Mouse (Mus musculus) right cerebral cortex, postnatal 4 days (tissue): ENCODE results near the gene Gm49405.
A peak's percentile ranks its signal among the peaks of the same experiment; 100 is the strongest.
"Not testable (repeated sequence)": the region's sequence is repeated elsewhere in the genome, so short reads cannot be mapped to it uniquely, and the experiment has no call there.

Source experiments
- DNase-seq: peaks from one replicate; pipeline ENCODE4 v3.0.0-alpha.2; 2022

The Gm49405 gene

DNA sequence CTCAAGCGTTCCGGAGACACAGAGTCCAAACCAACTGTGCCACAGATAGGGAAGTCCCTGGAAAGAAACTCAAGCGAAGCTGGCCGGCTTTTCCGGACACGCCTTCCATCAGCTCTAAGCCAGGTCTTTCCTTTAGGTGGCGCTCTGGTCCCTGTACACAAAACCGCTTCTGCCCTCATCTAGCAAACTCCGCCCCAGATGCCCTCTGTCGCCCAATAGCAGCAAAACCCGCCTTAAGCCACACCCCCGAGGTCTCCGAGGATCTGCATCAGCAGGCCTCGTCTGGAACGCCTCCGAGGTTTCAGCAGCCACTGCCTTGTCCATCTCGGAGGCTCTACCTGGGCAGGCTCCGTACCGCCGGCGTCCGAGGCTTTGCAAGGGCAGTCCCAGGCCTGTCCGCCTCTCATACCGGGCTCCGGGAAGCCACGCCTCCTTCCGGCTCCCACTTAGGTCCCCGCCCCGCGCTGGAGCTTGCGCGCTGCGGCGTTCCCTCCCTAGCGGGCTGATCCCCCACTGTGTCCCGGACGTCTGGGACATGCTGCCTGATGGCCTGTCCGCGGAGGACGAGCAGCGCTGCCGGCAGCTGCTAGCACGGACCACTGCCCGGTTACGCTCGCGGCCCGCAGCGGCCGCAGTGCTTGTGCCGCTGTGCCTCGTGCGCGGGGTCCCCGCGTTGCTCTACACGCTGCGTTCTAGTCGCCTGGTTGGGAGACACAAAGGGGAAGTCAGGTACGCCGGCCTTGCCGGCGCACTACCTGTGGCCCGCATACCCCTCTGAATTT lies at the start of gene Gm49405, which contains the start of gene Nudt8:
TSS of gene Gm49405 (plus strand) at position 508 of the 782 bp plus-strand sequence.
TSS of gene Nudt8 (plus strand) at position 462 of the 782 bp plus-strand sequence.
- peak; percentile 89 for DNase-seq

DNA sequence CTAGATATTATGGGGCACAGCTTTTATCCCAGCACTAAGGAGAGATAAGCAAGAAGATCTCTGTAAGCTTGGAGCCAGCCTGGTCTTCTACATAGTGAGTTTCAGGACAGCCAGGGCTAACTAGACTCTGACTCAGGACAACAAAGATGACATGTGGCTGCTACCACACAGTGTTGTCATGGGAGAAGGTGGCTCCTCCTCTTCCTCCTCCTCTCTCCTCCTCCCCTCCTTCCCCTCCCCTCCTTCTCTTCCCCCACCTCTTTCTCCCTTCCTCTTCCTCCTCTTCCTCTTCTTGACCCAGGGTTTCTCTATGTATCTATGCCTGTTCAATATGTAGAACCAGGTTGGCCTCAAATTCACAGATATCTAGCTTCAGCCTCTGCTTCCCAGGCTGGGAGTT lies 49.0 kb upstream of the Gm49405 start:
- DNase-seq: no peak

DNA sequence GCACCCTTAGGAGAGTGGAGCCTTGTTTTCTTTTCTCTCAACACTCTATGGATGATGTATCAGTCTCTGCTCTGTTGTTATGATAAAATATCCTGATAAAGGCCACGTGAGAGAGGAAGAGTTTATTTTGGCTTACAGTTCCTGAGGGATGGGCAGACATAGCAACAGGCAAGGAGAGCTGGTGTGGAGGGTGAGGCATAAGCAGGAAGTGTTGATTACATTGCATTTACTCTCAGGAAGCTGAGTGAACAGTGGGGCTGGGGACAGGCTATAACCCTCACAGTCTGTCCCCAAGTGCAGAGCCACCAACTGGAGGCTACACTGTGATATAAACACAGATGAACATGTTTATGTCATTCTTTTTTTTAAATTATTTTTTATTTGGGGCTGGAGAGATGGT lies 48.3 kb upstream of the Gm49405 start:
- DNase-seq: no peak

DNA sequence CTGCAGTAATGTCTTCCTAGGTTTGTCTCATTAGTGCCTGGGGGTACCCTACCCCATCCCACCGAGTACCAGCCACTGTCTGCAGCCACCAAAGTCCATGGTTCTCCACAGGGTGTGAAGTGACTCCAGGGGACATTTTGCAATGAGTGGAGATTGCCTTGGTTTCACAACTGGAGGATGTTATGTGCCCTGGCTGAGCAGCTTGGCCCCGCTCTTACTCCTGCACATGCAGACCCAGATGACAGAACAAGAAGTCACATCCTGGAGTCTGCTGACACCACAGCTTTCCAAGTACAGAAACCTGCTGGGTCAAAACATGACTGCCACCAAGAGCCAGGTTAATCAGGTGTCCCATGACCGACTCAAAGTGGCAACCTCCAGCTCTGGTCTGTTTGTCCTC lies 45.4 kb upstream of the Gm49405 start:
- DNase-seq: no peak

DNA sequence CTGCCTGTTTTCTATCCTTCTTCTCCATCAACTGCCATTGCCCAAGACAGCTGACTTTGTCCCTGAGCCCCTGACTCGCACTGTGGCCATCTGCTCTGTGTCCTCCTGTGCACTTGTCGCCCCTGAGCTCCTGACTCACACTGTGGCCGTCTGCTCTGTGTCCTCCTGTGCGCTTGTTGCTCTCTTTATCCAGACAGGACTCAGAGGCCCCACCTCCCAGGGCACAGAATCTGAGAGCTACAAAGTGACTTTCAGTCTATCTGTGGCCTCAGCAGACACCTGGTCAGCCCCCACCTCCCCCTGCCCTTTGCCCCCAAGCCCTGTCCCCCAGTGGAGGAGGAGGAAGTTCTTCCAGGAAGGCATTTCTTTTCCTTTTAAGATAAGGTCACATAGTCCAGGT lies 44.6 kb upstream of the Gm49405 start:
- no peak for DNase-seq

DNA sequence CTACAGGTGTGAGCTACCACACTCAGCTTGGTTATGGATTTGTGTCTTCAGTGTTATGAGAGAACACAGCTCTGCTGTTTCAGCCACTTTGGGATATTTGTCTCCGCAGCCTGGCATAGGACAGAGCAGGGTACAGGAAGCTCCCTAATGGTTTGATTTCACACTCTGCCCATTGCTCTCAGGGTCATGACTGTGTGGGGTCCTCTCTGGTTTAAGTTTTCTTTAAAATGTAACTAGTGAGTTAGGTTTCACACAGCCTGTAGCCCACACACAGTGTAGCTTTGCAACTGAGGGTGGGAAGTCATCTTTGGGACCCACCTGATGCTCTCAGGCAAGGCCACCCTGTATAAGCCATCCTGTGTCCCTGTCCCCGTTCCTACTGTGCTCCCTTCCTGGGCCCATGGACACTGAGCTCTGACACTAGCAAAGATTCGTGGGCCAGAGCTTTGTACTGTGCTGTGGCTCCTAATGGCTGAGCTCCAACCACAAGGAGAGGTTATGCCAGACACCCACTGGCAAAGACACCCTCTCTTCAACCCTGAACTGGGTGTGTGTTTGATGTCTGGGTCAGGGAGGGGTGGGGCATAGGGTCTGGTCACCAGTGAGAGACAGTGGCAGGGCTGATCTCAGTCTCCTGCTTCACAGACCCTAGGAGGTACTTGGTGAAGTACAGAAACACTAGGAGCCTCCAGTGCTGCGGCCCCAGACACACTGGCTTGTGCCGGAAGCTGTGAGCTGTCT lies 43.0 kb upstream of the Gm49405 start:
- not testable (repeated sequence) for DNase-seq

DNA sequence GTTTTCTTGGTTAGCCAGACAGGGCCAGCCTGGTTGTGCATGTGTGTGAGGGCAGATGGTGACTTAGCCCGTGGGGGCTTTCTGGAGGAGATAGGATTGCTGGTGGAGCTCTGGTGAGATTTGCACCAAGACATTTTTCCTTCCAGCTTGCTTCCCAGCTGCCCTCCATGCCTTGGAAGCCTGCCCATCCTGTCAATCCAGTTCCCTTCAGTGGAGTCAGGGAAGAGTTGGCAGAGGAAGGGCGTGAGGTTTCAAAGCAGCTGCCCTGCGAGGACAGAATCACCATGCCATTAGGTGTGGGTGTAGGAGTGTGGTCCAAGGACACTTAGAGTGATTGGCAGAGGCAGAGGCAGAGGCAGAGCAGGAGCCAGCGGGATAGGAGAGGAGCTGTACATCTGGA lies 42.0 kb upstream of the Gm49405 start, which contains the start of gene Aldh3b3:
TSS of gene Aldh3b3 (plus strand) at position 176 of the 400 bp plus-strand sequence.
- no peak for DNase-seq

DNA sequence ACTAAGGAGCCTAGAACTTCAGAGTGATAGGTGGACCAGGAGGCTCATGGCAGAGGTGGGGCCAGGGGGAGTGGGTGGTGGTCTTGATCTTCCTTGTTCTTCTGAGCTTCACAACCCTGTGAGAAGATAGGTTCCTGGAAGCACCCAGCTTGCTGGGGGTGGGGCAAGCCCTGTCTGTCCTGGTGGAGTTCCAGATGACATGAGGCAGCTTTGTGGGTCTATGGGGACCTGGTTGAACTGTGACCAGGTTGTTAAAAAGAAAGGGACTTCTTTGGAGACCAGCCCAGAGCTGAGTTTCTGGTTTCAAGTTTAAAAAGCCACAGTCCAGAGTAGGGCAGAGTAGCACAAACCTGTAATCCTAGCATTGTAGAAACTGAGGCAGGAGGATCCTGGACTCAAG lies 41.4 kb upstream of the Gm49405 start:
- no peak for DNase-seq

DNA sequence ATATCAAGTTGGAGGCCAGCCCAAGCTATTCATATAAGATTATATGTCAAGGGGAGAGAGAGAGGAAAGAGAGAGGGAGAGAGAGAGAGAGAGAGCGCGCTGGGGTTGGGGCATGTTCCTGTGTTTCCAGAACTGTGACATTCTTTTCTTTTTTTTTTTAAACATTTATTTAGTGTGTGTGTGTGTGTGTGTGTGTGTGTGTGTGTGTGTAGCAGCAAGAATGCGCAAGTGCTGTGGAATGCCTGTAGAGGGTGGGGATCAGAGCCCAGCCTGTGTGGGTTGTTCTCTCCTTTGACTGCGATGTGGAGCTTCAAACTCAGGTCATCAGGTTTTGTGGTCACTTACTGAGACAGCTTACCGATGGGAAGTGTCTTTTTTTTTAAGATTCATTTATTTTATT lies 40.2 kb upstream of the Gm49405 start:
- DNase-seq: no peak

DNA sequence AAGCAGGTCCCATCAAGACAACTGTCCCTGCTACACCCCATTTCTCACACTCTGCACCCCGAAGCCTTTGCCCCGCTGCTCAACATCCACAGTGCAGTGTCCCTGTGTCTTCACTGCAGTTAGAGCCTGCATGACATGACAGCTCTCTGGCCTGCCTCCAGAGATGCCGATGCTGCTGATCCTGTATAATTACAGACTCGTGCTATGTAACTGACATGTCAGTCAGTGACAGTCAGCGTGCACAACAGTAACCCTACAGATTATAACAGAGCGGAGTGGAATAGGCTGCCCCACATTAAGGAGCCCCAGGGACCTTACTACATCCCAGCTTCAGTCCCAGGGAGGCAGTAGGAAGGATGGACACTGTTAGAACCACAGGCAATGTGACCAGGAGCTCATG lies 38.6 kb upstream of the Gm49405 start:
- DNase-seq: not testable (repeated sequence)

DNA sequence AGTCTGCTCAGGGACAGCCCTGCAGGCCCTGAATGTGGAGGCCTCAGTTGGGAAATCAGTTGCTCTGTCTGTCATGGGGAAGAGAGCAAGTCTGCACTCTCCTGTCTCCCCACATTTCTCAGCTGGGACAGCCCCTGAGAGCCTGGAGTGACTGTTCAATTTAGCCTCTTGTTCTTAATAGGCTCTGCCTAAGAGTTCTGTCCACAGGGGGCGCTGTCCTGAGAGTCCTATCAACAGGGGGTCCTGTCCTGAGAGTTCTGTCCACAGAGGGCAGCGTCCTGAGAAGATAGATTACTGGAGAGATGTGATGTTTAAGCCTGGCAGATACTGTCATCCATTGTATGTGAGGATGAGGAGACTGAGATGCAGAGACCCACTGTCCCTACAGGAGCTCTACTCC lies 38.0 kb upstream of the Gm49405 start:
- DNase-seq: peak; percentile 29

DNA sequence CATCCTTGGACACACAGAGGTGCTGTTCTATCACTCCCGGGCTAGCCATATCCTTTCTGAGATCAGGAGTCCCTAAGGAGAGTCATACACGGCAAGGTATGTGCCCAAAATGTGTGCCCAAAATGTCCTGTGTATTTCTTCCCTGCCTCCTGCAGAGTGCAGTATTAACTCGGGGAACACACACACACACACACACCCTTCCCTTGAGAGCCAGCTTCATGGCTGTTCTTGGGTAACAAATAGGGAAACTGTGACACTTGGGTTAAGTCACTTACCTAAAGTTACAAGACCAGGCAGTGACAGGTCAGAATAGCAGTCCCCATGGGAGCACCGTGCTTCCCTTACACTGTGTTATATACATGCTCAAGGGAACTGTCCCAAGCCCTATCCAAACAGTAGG lies 36.4 kb upstream of the Gm49405 start:
- no peak for DNase-seq

DNA sequence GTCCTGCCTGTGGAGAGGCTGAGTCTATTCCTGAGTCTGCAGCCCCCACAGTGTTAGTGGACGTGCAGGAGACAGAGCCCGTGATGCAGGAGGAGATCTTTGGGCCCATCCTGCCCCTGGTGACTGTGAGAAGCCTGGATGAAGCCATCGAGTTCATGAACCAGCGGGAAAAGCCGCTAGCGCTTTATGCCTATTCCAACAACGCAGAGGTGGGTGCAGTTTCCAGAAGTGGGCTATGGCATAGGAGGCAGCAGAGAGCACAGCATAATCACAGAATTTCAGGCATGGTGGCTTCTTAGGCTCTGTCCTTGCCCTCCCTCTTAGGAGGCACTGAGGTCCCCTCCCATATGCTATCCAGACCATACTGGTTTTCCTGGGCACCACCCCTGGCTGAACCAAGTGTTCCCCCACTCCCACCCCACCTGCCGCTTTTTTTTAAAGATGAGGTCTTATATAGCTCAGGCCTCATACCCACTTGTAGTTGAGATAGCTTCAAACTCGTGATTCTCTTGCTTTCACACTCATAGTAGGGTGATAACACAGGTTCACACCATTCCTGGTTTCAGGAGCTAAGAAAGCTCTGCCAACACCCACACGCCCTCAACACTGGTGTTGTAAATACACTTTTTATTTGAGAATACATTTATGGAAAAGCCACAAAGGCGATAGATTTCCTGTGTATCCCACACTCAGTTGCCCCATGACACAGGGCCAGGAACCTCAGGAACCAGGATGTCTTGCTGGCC lies 33.9 kb upstream of the Gm49405 start:
- DNase-seq: no peak

DNA sequence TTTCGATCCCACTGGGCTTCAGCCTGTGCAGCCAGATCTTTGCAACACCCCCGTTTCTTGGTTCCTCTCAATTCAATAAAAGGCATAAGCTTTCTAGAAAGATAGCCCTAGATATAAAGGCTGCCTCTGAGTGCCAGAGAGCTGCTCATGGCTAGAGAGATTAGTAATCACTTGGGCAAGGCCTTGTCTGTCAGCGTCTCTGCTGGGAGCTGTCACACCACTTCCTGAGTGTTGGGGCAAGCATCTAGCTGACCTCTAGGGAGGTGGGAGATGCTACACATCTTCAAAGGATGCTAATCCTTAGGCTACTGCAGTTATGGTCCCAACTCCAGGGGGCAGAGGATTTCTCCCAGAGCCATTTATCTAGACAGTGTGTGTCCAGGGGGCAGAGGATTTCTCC lies 33.2 kb upstream of the Gm49405 start:
- DNase-seq: no peak

DNA sequence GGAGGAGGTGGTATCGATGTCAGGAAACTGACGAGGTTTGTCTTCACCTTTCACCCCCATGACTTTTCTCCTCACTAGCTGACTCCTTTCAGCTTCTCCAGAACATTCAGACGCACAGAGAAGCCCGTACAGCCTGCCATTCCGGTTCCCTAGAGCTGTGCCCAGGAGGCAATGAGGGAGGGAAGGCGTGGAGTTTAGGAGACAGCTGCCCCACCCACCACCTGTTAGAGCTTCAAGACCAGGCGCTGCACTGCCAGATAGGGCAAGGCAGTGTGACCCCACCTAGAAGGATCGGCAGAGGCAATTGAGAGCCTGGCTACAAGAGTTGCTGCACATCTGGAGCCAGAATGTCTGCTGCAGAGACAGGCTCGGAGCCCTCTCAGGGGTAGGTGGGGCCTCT lies 28.2 kb upstream of the Gm49405 start, which contains the start of gene Aldh3b2:
TSS of gene Aldh3b2 (plus strand) at position 100 of the 400 bp plus-strand sequence.
- DNase-seq: no peak

DNA sequence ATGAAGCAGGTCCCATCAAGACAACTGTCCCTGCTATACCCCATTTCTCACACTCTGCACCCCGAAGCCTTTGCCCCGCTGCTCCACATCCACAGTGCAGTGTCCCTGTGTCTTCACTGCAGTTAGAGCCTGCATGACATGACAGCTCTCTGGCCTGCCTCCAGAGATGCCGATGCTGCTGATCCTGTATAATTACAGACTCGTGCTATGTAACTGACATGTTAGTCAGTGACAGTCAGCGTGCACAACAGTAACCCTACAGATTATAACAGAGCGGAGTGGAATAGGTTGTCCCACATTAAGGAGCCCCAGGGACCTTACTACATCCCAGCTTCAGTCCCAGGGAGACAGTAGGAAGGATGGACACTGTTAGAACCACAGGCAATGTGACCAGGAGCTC lies 25.8 kb upstream of the Gm49405 start:
- DNase-seq: not testable (repeated sequence)

DNA sequence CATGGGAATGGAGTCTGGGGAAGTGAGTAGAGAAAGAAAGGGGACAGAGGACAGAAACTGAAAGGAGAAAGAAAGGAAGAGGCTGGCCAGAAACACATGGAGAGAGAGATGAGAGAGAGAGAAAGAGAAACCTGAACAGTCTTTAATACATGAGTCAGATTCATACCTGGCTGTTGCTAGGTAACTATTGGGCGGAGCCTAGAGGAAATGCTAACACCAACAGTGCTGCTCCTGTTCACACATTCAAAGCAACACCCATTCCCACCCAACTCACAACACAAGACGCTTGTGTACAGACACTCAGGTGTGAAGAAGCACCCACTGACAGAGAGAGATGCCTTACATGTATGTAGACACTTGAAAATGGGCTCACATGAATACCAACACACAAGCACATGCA lies 24.6 kb upstream of the Gm49405 start:
- no peak for DNase-seq

DNA sequence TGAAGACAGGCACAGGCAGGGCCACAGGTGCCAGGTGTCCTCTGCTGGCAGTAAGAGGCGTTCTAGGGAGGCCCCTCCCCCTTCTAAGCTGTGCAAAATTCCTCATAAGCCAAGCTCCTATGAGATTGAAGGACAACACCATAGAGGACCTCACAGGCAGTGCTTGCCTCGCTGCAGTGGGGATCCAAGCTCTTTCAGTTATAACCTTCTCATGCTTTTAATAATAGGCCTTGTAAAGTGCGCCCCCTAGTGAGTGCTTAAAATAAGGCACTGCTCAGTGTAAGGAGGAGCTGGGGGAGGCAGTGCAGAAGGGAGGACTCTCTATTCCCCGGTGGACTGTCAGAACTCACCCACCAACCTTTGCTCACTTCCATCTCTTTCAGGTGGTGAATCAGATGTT lies 20.1 kb upstream of the Gm49405 start:
- DNase-seq: peak; percentile 70

DNA sequence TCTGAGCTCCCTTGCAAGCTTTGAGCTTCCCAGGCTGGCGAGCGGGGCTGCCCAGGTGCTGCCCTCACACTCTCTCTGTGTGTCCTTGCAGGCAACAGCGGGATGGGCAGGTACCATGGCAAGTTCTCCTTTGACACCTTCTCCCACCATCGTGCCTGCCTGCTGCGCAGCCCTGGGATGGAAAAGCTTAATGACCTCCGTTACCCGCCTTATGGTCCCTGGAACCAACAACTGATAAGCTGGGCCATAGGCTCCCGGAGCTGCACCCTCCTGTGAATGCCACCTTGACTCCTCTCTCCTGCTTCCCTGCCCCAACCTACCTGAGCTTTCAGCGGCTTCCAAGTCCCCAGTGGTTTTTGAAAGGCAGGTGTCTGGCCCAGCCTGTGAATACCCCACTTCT lies 19.5 kb upstream of the Gm49405 start:
- no peak for DNase-seq

DNA sequence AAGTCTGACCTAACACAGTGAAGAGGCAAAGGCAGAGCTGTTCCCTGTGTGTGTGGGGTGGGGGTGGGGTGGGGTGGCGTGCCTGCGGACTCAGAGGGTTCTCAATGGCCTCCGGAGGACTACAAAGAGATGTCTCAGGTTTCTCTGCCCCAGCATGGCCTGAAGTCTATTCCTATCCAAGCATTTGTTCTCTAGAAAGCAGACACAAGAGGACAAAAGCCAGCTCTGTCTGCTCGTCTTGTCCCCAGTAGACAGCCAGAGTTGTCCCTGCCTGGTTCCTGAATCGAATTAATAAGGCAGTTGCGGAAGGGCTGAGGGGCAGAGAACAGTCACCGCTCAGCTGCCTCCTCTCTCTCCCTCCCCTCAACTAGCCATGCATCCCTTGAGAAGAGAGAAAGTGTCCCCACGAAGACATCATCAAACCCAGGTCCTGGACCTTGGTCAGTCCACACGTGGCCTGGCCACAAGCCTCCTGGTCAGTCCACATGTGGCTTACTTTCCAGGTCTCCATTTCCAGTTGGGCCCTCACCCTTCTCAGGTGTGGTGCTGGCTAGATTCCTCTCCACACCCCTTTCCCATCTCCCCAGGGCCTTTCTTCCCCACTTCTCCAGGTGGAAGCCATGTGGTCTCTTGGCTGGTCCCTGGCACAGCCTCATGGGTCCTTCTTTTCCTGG lies 16.8 kb upstream of the Gm49405 start:
- DNase-seq: no peak

DNA sequence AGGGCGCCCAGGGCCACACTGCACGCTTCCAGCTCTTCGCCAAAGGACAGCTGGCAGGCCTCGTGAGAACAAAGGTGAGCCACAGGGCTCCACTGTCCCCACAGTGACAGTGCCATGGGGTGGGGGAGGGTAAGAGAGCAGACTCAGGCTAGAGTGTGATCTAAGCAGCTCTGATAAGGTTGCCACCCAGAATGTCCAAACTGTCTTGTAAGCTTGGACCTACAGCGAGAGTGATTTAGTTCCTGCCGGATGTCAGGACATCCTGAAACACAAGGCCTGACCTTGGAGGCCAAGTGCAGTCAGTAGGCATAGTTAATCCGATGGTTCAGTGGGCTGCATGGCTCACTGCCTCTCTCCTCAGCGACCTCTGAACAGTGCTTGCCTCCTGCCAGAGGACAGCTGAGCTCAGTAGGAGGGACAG lies 15.2 kb upstream of the Gm49405 start:
- no peak for DNase-seq

DNA sequence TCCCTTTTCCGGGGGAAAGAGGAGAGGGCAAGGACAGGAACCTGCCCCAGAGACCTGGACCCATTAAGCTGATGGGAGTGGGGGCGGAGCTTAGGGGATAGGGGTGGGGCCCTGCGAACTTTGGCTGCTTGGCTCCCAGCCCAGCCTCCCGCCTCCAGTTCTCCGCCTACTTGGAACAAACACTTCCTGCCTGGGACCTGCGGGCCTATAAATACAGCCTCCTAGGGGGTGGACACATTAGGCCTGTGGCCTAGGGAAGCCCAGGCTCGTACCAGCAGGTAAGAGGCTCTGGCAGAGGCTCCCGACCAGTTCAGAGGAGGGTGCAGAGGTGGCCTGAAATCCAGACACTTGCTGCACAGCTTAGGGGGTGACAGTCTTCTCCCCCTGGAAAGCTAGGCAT lies 14.1 kb upstream of the Gm49405 start, which contains the start of gene Acy3:
TSS of gene Acy3 (plus strand) at position 237 of the 400 bp plus-strand sequence.
- no peak for DNase-seq

DNA sequence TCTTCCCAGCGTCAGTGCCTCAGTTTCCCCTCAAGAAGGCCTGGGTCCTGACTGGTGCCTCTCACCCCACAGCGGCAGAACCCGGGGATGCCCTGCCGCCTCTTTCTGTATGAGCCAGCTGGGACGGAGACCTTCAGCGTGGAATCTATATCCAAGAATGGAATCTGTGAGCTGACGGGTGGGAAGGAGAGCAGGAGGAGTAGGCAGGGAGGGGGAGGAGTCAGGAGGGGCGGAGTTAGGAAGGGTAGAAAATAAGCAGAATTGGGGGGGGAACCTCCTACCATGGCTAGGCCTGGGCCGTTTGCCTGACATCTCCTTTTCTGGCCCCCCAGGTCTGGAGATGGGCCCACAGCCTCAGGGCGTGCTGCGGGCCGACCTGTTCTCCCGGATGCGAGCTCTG lies 12.4 kb upstream of the Gm49405 start:
- DNase-seq: no peak
